Mouse (Mus musculus) embryonic facial prominence, embryonic 12.5 days (tissue): ENCODE measurements at regions not wholly inside any gene's neighbourhood (a gene's known extent, or its start where the extent isn't known, plus 50 kb on each side); places are given as distances from the start of the nearest gene placed in this dataset.

Source experiments
- ATAC-seq: fragments of 200-750 bp; cut with Nextera tagmentation; 2 replicates; pipeline ENCODE4 v1.8.0; 2017; ENCODE audit not compliant: insufficient number of reproducible peaks, insufficient read depth, low FRiP score, low TSS enrichment
- H3K27ac ChIP-seq: fragments of 300-500 bp; sonication (generic); 2 replicates; pipeline ENCODE4 v1.5.1; 2016; ENCODE audit warnings: mild to moderate bottlenecking
- H3K27me3 ChIP-seq: fragments of 300-500 bp; sonication (generic); 2 replicates; pipeline ENCODE4 v1.6.1; 2016; ENCODE audit warnings: mild to moderate bottlenecking, moderate library complexity
- H3K36me3 ChIP-seq: fragments of 300-500 bp; sonication (generic); 2 replicates; pipeline ENCODE4 v1.6.1; 2016; ENCODE audit warnings: mild to moderate bottlenecking
- H3K4me1 ChIP-seq: fragments of 300-500 bp; sonication (generic); 2 replicates; pipeline ENCODE4 v1.6.1; 2016
- H3K4me2 ChIP-seq: fragments of 300-500 bp; sonication (generic); replicated peaks from 2 replicates; pipeline ENCODE4 v1.6.1; 2016; ENCODE audit warnings: mild to moderate bottlenecking, moderate library complexity
- H3K4me3 ChIP-seq: fragments of 300-500 bp; sonication (generic); 2 replicates; pipeline ENCODE4 v1.5.1; 2016; ENCODE audit warnings: mild to moderate bottlenecking
- H3K9ac ChIP-seq: fragments of 300-500 bp; sonication (generic); 2 replicates; pipeline ENCODE4 v1.6.1; 2016; ENCODE audit warnings: mild to moderate bottlenecking, moderate library complexity
- H3K9me3 ChIP-seq: fragments of 300-500 bp; sonication (generic); 2 replicates; pipeline ENCODE4 v1.6.1; 2016; ENCODE audit warnings: mild to moderate bottlenecking, moderate library complexity
- WGBS: fragments of 180-500 bp; shearing (Covaris S2); methylation state at CpG from one replicate; pipeline ENCODE4 v1.1.7; 2016; 5-methylcytosine and 5-hydroxymethylcytosine counted together

DNA sequence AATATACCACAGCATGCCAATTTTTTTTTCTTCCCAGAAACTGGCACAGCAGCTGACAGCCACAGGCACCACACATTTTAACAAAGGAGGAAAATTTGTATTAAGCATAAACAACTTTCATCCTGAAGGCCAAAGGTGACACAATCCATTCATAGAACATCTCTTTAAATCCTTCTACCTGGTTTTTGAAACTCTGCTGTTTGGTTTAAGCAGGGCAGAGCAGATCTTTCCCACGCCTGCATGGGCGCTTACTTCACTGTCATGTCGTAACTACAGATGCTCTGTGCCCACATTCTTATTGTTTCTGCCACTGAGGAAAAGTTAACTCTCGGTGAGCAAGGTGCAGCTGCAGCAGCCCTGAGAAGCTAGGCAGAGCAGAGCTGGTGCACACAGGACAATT lies 234.8 kb downstream of the Efnb2 start:
- no peaks in the 10 kb centered on the region for H3K27me3 ChIP-seq
- no peak overlapping the region for H3K27ac ChIP-seq
- no peak overlapping the region for H3K4me3 ChIP-seq
- no peak overlapping the region for H3K4me2 ChIP-seq
- no peaks in the 10 kb centered on the region for H3K36me3 ChIP-seq
- no peak overlapping the region for H3K9ac ChIP-seq
- no peaks in the 10 kb centered on the region for H3K9me3 ChIP-seq
- no peak for ATAC-seq
- H3K4me1 ChIP-seq: no peaks in the 10 kb centered on the region
- WGBS: 59% methylated on average over 4 of the region's 4 CpGs

DNA sequence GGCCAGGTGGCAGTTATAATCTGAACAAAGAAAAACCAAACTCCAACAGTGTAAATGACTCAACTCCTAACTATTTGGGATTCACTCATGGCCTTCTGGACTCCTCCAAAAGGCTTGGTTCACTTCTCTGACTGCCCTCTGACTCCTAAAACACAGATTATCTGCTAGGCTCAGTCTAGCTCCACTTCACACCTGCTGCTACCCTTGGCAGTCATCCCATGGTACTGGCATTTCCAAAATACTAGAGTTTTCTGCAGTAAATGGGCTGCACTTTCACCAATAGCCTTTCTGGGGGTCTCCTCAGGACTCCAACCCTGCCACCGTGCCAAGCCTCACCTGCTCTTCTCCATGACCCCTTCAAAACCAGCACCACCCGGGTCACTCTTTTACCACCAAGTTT lies 237.6 kb downstream of the Efnb2 start:
- Histone ChIP-seq H3K9ac (no peak overlapping the region), H3K36me3 (no peaks in the 10 kb centered on the region), H3K4me1 (no peaks in the 10 kb centered on the region), H3K27ac (no peak overlapping the region), H3K9me3 (no peaks in the 10 kb centered on the region), H3K4me2 (no peak overlapping the region), H3K4me3 (no peak overlapping the region), H3K27me3 (no peaks in the 10 kb centered on the region)
- 92% methylated on average over 2 of the region's 2 CpGs for WGBS
- no peak for ATAC-seq

DNA sequence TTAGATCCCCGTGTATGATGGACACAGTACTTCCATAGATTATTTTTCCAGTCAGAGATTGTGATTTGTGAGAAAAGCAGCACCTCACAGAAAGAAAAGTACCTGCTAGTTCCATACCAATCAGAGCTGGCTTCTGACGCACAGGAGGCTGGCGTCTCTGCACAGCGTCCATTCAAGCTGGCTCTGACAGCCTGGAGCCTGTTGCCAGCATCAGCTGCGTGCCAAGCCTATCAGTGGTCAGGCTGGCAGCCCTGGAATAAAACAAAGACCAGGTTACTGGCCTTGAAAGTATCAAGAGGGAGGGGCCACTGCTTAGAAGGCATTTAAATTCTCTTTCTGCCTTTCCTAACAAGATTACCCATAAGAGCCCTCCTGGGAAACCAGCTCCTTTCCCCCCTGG lies 239.3 kb downstream of the Efnb2 start:
- H3K9ac ChIP-seq: no peak overlapping the region
- H3K4me1 ChIP-seq: no peaks in the 10 kb centered on the region
- no peak overlapping the region for H3K4me2 ChIP-seq
- H3K27ac ChIP-seq: no peak overlapping the region
- H3K9me3 ChIP-seq: no peaks in the 10 kb centered on the region
- no peaks in the 10 kb centered on the region for H3K36me3 ChIP-seq
- H3K4me3 ChIP-seq: no peak overlapping the region
- WGBS: 73% methylated on average over 5 of the region's 5 CpGs
- no peaks in the 10 kb centered on the region for H3K27me3 ChIP-seq
- no peak for ATAC-seq

DNA sequence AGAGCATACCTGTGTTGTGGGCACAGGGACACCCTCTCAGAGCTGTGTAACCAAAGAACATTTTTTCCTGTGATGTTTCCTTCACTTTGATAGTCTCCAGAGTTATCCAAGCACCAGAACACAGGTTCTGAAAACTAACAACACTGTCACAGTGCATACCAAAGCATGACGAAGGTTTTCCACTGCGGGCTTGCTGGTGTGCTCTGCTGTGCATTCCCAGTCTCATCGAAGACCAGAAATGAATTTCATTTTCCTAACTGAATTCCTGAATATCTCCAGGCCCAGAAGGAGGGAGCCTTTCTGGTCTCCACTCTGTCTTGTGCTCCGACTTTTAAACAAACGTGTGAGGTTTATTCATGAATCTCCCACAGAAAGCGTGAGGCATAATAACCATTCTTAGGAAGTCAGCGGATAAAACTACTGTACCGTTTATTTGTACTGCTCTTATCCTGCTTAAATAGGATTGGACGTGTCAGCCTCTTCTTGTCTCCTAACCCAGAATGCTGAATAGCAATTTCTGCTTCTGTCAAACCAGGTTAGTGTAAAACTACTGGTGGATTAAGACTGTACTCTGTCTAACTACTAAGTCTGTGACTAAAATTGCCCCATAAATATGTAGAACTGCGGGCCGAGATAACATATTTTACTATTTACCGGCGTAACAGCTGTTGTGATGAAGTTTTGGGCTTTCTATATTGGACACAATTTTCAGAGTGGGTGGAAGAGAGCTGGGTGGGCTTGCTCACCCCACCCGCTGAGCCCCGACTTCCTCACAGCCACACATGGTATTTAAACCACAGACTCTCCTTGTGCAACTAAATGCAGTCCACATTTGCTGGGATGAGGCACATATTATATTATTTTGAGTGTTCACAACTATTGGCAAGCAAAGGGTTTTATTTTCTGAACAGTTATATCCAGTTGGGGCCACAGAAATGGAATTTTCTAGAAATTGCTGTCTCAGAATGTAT lies 241.4 kb downstream of the Efnb2 start:
- Histone ChIP-seq H3K27ac (no peak overlapping the region), H3K9me3 (no peaks in the 10 kb centered on the region), H3K27me3 (no peaks in the 10 kb centered on the region), H3K4me3 (no peak overlapping the region), H3K4me2 (no peak overlapping the region), H3K4me1 (no peaks in the 10 kb centered on the region), H3K9ac (no peak overlapping the region), H3K36me3 (no peaks in the 10 kb centered on the region)
- WGBS: 67% methylated on average over 15 of the region's 15 CpGs
- ATAC-seq: no peak

DNA sequence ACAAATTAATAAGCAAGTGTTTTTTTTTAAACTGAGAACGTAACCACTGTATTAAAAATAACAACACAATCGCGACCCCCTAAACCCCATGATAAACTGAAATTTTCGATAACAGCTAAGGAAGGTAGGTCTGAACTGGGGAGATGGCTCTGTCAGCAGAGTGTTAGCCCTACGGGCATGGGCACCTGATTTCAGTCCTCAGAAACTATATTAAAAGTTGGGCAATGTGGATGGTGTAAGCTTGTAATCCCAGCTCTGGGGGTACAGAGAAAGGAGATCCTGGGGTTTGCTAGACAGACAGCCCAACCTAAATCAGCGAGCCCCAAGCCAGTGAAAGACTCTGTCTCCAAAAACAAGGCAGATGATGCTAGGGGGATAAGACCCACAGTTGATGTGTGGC lies 242.1 kb downstream of the Efnb2 start:
- ATAC-seq: no peak
- Histone ChIP-seq H3K9me3 (no peaks in the 10 kb centered on the region), H3K4me2 (no peak overlapping the region), H3K4me3 (no peak overlapping the region), H3K4me1 (no peaks in the 10 kb centered on the region), H3K27me3 (no peaks in the 10 kb centered on the region), H3K36me3 (no peaks in the 10 kb centered on the region), H3K9ac (no peak overlapping the region), H3K27ac (no peak overlapping the region)
- WGBS: 91% methylated on average over 6 of the region's 6 CpGs

DNA sequence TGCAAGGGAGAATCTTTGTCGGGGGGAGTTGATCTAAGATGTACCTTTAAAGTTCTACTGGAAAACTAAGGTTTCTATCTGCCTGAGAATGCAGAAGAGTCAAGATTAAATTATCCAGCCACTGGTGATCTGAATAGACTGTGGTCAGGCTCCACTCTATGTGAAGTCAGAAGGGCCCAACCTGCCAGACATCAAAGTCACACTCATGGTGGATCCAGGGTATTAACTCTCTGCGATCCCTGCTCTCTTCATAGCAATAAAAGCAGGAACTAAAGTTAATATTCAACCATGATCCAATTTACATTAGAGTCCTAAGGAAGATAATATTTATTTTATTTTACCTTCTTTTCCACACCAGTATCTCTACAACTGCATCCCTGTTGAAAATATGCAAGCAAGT lies 242.5 kb downstream of the Efnb2 start:
- WGBS: 98% methylated on average over 2 of the region's 2 CpGs
- H3K9me3 ChIP-seq: no peaks in the 10 kb centered on the region
- H3K4me3 ChIP-seq: no peak overlapping the region
- no peaks in the 10 kb centered on the region for H3K36me3 ChIP-seq
- H3K4me2 ChIP-seq: no peak overlapping the region
- no peak overlapping the region for H3K27ac ChIP-seq
- no peaks in the 10 kb centered on the region for H3K4me1 ChIP-seq
- no peak for ATAC-seq
- no peaks in the 10 kb centered on the region for H3K27me3 ChIP-seq
- no peak overlapping the region for H3K9ac ChIP-seq

DNA sequence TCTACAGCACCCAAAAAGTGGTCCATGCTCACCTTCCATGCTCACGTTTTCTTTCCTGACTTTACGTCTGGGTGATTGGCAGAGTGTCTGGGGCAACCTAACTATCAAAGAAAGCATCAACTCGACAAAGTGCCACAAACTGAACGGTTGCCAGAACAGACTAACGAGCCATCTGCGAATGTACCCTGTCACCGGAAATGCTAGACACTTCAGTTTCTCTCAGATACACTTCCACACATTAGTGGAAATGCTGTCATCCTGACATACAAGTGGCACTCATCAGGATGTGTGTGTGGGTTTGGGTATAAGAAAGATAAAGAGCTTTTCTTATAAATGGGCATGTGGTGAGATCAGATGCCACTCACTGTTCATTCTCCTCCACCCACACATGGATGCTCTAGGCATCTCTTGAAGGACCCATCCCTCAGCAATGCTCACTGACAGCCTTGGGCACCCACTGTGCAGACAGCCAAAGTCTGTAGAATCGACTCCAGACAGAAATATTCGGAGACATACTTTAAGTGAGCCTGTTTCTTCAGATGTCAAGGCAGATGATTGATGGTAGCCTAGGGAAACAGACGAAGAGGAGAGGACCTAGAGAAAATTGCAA lies 244.8 kb downstream of the Efnb2 start:
- Histone ChIP-seq H3K9ac (no peak overlapping the region), H3K4me1 (no peaks in the 10 kb centered on the region), H3K27me3 (no peaks in the 10 kb centered on the region), H3K9me3 (no peaks in the 10 kb centered on the region), H3K36me3 (no peaks in the 10 kb centered on the region), H3K4me3 (no peak overlapping the region), H3K27ac (no peak overlapping the region), H3K4me2 (no peak overlapping the region)
- ATAC-seq: no peak
- 70% methylated on average over 10 of the region's 10 CpGs for WGBS

DNA sequence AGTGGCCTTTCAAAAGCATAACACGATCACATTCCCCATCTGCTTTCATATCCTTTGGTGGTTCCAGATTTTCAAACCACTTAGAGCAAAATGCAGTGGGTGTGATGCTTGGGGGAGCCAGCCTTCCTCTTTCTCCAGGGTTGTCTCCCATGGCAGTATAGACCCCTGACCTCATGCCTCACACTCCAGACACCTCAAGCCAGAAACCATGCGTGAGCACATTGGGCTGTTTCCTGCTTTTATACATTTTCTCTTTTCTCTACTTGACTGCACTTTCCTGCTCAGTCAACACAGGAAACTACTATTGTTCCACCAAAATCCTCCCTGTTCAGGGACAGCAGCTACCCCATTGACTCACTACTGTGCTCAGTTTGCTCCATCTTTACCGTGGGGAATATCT lies 253.7 kb downstream of the Efnb2 start:
- no peaks in the 10 kb centered on the region for H3K9me3 ChIP-seq
- no peaks in the 10 kb centered on the region for H3K4me1 ChIP-seq
- no peak overlapping the region for H3K9ac ChIP-seq
- no peaks in the 10 kb centered on the region for H3K27me3 ChIP-seq
- H3K36me3 ChIP-seq: no peaks in the 10 kb centered on the region
- 77% methylated on average over 3 of the region's 3 CpGs for WGBS
- no peak overlapping the region for H3K4me2 ChIP-seq
- no peak for ATAC-seq
- H3K27ac ChIP-seq: no peak overlapping the region
- no peak overlapping the region for H3K4me3 ChIP-seq

DNA sequence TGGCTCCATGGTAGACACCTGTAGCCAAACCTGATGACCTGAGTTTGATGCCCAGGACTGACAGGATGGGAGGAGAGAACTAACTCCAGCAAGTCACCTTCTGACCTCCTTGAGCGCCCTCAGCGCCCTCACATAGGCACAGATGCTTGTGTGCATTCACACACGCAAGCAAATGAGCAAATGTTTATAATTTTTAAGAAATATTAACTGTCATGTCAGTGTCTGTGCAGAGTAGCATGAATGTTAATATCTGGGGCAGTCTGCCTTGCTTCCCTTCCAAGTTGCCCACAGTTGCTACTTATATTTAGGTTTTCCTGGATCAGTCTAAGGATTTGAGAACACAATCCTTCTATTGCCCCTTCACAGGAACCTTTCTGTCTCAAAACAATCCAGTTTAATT lies 257.6 kb downstream of the Efnb2 start:
- Histone ChIP-seq H3K4me1 (no peaks in the 10 kb centered on the region), H3K36me3 (no peaks in the 10 kb centered on the region), H3K27me3 (no peaks in the 10 kb centered on the region), H3K9ac (no peak overlapping the region), H3K9me3 (no peaks in the 10 kb centered on the region), H3K4me2 (no peak overlapping the region), H3K4me3 (no peak overlapping the region), H3K27ac (no peak overlapping the region)
- ATAC-seq: no peak
- 80% methylated on average over 3 of the region's 3 CpGs for WGBS

DNA sequence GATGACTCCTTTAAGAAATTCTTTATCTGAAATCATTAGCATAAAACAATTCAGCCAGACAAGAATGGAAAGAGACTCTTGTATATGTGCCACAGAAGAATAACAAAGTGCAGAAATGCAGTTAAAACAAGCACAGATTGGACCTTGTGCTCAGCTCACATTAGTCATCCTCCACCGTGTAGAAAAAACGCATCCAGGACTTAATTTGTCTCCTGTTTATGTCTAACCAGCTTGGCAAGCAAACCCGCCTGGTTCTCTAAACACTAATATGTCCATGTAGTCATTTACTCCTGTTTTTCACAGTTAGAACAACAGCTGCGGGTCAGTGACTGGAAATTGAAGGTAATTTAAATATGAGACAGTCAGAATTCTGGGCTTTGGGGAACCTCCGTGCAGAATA lies 268.7 kb downstream of the Efnb2 start:
- 77% methylated on average over 5 of the region's 5 CpGs for WGBS
- H3K27me3 ChIP-seq: no peaks in the 10 kb centered on the region
- no peaks in the 10 kb centered on the region for H3K4me1 ChIP-seq
- H3K9ac ChIP-seq: no peak overlapping the region
- H3K36me3 ChIP-seq: no peaks in the 10 kb centered on the region
- no peak overlapping the region for H3K4me3 ChIP-seq
- no peak overlapping the region for H3K27ac ChIP-seq
- no peak for ATAC-seq
- H3K9me3 ChIP-seq: no peaks in the 10 kb centered on the region
- H3K4me2 ChIP-seq: no peak overlapping the region

DNA sequence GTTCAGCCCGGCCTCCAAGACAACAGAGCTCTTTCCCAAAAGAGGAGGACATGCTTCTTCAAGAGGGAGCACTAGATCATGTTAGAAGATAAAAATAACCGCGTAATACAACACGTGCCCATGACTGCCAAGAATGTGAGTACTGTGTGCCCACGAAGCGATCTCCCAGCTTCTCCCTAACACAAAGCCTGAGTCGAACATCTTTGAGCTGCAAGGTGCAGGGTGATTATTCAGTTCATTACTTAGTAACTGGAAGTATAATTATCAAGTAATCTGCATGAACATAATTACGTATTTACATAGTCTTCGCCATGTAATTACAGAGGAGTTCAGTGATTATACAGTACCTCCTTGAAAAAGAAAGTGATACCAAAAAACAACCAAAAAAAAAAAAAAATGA lies 269.7 kb downstream of the Efnb2 start:
- no peak overlapping the region for H3K4me3 ChIP-seq
- WGBS: 81% methylated on average over 9 of the region's 9 CpGs
- no peaks in the 10 kb centered on the region for H3K4me1 ChIP-seq
- ATAC-seq: no peak
- H3K27me3 ChIP-seq: no peaks in the 10 kb centered on the region
- H3K9me3 ChIP-seq: no peaks in the 10 kb centered on the region
- H3K4me2 ChIP-seq: no peak overlapping the region
- H3K9ac ChIP-seq: no peak overlapping the region
- H3K36me3 ChIP-seq: no peaks in the 10 kb centered on the region
- H3K27ac ChIP-seq: no peak overlapping the region

DNA sequence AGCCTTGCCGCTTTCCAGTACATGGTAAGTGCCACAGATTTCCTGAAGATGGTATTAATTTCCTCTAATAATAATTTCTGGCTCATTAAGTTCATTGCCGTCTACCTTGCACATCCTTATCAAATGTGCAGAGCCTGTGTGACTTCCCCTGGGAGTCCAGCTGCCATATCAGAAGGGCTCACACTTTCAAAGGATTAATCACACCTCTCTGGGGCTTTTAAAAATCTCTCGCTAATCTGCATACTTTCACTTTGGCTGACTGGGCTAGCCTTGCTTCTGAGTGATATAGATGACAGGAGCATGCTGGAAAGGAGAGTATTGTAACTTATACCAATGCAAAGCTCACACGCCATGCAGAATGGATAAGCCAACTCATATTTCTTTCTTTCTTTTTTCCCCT lies 282.8 kb downstream of the Efnb2 start:
- Histone ChIP-seq H3K4me3 (no peak overlapping the region), H3K4me2 (no peak overlapping the region), H3K9ac (no peak overlapping the region), H3K9me3 (no peaks in the 10 kb centered on the region), H3K27me3 (no peaks in the 10 kb centered on the region), H3K27ac (no peak overlapping the region), H3K36me3 (no peaks in the 10 kb centered on the region), H3K4me1 (no peaks in the 10 kb centered on the region)
- WGBS: 58% methylated on average over 4 of the region's 4 CpGs
- no peak for ATAC-seq
